Mouse (Mus musculus) neutrophil, adult 59 days (primary cell): ENCODE data around the gene Dcps. TPM values are rescaled to one million over a fixed set of nuclear protein-coding genes. Genes with fewer than 3 reads are reported as not detected.

Experiments
- total RNA-seq, 2 experiments: library from RNA; stranded (reverse); gene quantifications; 1 replicate in 1 of 2; 2 replicates in 1 of 2; pipeline ENCODE4 v1.2.4; 2023

The Dcps gene
- total RNA-seq = 10 to 100 TPM; 19.3 to 22.6 TPM

DNA sequence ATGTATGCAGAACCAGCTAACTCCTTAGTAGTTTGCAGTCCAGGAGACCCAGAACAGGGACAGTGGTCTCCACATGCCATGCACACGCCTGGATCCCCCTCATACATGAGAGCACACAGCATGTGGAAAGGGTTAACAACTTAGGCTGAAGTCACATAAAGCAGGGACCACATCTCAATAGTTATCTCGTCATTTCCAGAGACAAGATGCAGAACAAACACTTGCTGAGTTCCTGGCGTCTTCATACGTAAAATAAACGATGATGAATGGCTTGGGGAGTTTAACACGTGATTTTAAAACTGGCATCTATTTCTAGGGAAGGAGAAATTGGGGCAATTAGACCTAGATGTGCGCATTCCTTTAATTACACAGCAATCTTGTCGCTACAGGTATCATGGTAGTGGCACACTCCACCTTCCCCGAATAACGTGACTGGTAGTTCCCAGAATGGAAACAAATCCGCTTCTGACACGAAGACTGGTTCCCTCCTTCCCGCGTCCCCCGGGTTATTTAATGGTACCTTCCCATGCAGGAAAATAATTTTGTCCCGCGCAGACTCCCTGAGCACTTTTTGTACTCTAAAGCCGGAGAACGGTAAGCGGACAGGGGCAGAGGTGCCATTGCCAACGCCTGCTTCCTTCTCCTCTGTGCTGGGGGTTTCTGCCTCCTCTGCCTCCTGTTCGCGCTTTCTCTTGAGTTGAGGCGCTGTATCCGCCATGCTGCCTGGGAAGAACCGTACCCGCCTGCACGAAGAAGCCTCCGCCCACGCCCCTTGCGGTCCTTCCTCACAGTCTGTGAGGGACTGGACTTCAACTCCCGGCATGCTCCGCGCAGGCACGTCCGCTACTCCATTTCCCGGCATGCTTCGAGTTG is at the start of gene Dcps:
Gene Dcps (minus strand): TSS at position 811 of the 873 bp plus-strand sequence.

DNA sequence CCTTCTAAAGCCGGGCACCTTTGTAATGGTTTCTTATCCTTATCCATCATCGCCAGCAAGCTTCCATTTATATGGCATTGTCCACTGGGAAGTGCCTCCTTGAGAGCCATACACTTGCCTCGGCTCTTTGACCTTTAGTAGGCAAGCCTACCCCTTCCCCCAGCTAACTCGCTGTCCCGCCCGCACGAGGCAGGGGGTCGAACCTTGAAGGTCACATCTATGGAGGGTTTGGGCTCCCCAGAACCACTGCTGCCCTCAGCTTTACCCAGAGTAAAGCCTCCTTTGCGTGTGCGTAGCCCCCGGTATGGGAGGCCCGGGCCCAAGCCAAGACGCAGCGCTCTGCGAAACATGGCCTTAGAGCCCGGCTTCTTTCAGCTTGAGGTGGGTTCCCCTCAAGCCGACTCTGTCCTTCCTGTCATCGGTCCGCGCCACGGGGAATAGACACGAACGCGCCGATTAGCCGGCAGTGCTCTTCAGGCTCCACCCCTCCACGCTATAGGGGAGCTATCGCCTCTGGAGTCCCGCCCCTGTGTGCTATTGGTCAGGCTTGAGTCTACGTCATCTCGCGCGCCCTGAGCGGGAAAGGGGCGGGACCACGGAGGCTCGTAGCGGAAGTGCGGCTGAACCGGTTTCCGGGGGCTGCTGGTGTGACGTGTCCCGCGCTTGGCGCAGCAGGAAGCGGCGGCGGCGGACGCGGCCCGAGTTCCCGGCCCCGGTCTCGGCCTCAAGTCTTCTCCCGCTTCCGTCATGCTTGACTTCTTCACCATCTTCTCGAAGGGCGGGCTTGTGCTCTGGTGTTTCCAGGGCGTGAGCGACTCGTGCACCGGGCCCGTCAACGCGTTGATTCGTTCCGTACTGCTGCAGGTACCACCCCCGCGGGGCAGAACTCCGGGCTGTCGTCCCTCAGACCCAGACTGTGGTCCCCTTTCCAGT is 34.9 kb upstream of the Dcps start, which contains the start of gene Foxred1:
Gene Foxred1 (minus strand): TSS at position 514 of the 933 bp plus-strand sequence.

GRCm38 (mm10) chr9:35199772-35200471 is 24.1 kb upstream of the Dcps start, which contains the start of the genes Srpr and Tirap:
TSS of gene Srpr (plus strand) at chr9:35200175.
TSS of gene Tirap (minus strand) at chr9:35200291.

GRCm38 (mm10) chr9:35119168-35119567 is 56.7 kb downstream of the Dcps start, which contains the start of gene St3gal4:
TSS of gene St3gal4 (minus strand) at chr9:35119268.

Other genes with a start within 250 kb of the Dcps start
- gene St3gal4, start 56.8 kb downstream of the Dcps start, total RNA-seq = 10 to 100 TPM; 70.8 to 73.7 TPM
- gene Srpr, start 24.1 kb upstream of the Dcps start, total RNA-seq = 10 to 100 TPM; 79.6 to 84.8 TPM
- gene Tirap, start 24.2 kb upstream of the Dcps start, total RNA-seq = 10 to 100 TPM; 55.8 to 58.9 TPM
- gene Foxred1, start 35.0 kb upstream of the Dcps start, total RNA-seq = 10 to 100 TPM; 21.4 to 21.6 TPM
- gene Fam118b, start 91.7 kb upstream of the Dcps start, total RNA-seq = 10 to 100 TPM; 11.6 to 12.3 TPM
- 1 to 10 TPM; 8.2 to 9.0 TPM for gene Rpusd4, start 91.8 kb upstream of the Dcps start, total RNA-seq
- gene Cdon, start 245.1 kb upstream of the Dcps start, total RNA-seq = under 1 TPM; 0.57 to 0.73 TPM